10 mouse cellular contexts compared by ENCODE assay signal in the genomic region with DNA sequence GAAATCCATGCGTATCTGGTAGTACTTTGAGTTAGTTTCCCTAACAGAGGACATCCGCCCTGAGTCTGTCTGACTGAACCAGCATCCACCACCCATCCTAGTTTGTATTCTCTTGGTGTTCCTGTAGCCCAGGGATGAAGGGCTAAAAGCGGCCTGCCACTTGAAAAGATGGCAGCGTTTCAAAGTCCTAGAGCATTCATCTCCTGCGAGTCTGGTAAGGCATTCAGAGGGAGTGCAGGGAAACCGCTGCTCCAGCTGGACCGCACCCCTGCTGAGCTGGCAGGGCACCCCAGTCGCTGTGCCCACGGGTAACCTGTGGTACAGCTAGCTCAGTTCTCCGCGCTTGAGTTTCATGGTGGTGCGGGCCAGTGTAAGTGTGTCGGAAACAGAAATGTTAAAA. TPM values are rescaled to one million over a fixed set of nuclear protein-coding genes. Genes with fewer than 3 reads are reported as not detected.
DNase-seq lines count a peak whose midpoint lies in the region; ATAC-seq and TF ChIP-seq lines count a peak whose summit lies in the region.
"Had no signal": no experiment of that assay in that cellular context is flagged by ENCODE, and none has a peak within 500 bp of the region (broad histone marks: within the 10 kb centered on the region; RNA-seq: fewer than 3 reads in every experiment).

No protein-coding gene starts in this region.

- ATAC-seq in forebrain, embryonic 14.5 days: 0 out of 2 replicates have a peak, but pooled peaks have one; percentile 29
- no peak for ATAC-seq in hindbrain, embryonic 12.5 days (ENCODE audit: low FRiP score)
- no peak for ATAC-seq in liver, embryonic 12.5 days
- no peak for ATAC-seq in inflammation-experienced regulatory T-cells, adult 6 months
- no peak for ATAC-seq in megakaryocyte-erythroid progenitor cell, adult 5-6 weeks (replicated peaks; ENCODE audit: low FRiP score, low TSS enrichment, poor library complexity, severe bottlenecking)

- WGBS in kidney, adult 2 months: 72% methylated on average over 13 of the region's 13 CpGs
- 52% methylated on average over 13 of the region's 13 CpGs for WGBS in forebrain, embryonic 14.5 days
- WGBS in hindbrain, embryonic 12.5 days: 56% methylated on average over 13 of the region's 13 CpGs
- 75% methylated on average over 13 of the region's 13 CpGs for WGBS in liver, embryonic 12.5 days (ENCODE audit: insufficient replicate concordance)

- no peak overlapping the region for H3K4me2 ChIP-seq in forebrain, embryonic 14.5 days (ENCODE audit: low read length)
- no peak overlapping the region for H3K4me2 ChIP-seq in hindbrain, embryonic 12.5 days (replicated peaks)
- no peak overlapping the region for H3K4me2 ChIP-seq in liver, embryonic 12.5 days
- H3K4me2 ChIP-seq: embryonic facial prominence, embryonic 12.5 days; liver, embryonic 15.5 days had no signal

- no peaks in the 10 kb centered on the region for H3K27me3 ChIP-seq in kidney, adult 2 months (replicated peaks; ENCODE audit: control insufficient read depth, insufficient read depth, low read length)
- H3K27me3 ChIP-seq in forebrain, embryonic 14.5 days (replicated peaks; ENCODE audit: control insufficient read depth, insufficient read depth, low read length): no peaks in the 10 kb centered on the region
- H3K27me3 ChIP-seq in hindbrain, embryonic 12.5 days: no peaks in the 10 kb centered on the region
- no peaks in the 10 kb centered on the region for H3K27me3 ChIP-seq in liver, embryonic 12.5 days (replicated peaks)
- H3K27me3 ChIP-seq: embryonic facial prominence, embryonic 12.5 days; liver, embryonic 15.5 days had no signal

- H3K27ac ChIP-seq in kidney, adult 2 months (ENCODE audit: insufficient read depth, low read depth, low read length): no peak overlapping the region
- peak overlapping the region; percentile 41; the same call in 1 of the 2 replicates for H3K27ac ChIP-seq in forebrain, embryonic 14.5 days (ENCODE audit: low read depth, low read length)
- 0 out of 2 replicates have a peak overlapping the region, but pooled peaks have one; percentile 18 for H3K27ac ChIP-seq in hindbrain, embryonic 12.5 days
- H3K27ac ChIP-seq in liver, embryonic 12.5 days: 0 out of 2 replicates have a peak overlapping the region, but pooled peaks have one; percentile 1
- H3K27ac ChIP-seq: embryonic facial prominence, embryonic 12.5 days; liver, embryonic 15.5 days had no signal

- no peak for TF ChIP-seq CTCF in kidney, adult 2 months (conservative IDR thresholded peaks at IDR 0.05; ENCODE audit: insufficient read depth, insufficient read length, low read depth, low read length)

- H3K36me3 ChIP-seq in kidney, adult 2 months (ENCODE audit: control insufficient read depth, insufficient read depth, low read length): no peaks in the 10 kb centered on the region
- H3K36me3 ChIP-seq in forebrain, embryonic 14.5 days (ENCODE audit: control insufficient read depth, insufficient read depth, low read length): no peaks in the 10 kb centered on the region
- H3K36me3 ChIP-seq in hindbrain, embryonic 12.5 days: no peaks in the 10 kb centered on the region
- no peaks in the 10 kb centered on the region for H3K36me3 ChIP-seq in liver, embryonic 12.5 days
- H3K36me3 ChIP-seq: embryonic facial prominence, embryonic 12.5 days; liver, embryonic 15.5 days had no signal

- no peak overlapping the region for H3K9ac ChIP-seq in forebrain, embryonic 14.5 days (ENCODE audit: low read length)
- H3K9ac ChIP-seq in hindbrain, embryonic 12.5 days: no peak overlapping the region
- no peak overlapping the region for H3K9ac ChIP-seq in liver, embryonic 12.5 days
- H3K9ac ChIP-seq: embryonic facial prominence, embryonic 12.5 days; liver, embryonic 15.5 days had no signal

- H3K4me3 ChIP-seq in kidney, adult 2 months (ENCODE audit: insufficient read depth, low read depth, low read length): no peak overlapping the region
- no peak overlapping the region for H3K4me3 ChIP-seq in forebrain, embryonic 14.5 days (ENCODE audit: low read depth, low read length)
- H3K4me3 ChIP-seq in hindbrain, embryonic 12.5 days: no peak overlapping the region
- no peak overlapping the region for H3K4me3 ChIP-seq in liver, embryonic 12.5 days
- H3K4me3 ChIP-seq: embryonic facial prominence, embryonic 12.5 days; liver, embryonic 15.5 days had no signal

- peak; percentile 56 for DNase-seq in kidney, adult 2 months
- DNase-seq in kidney, adult 18-20 months: no peak
- peak; percentile 78 for DNase-seq in forebrain, embryonic 14.5 days (ENCODE audit: low spot score)
- no peak for DNase-seq in adrenal gland, adult 2 months

- TF ChIP-seq POLR2A in kidney, adult 2 months (IDR thresholded peaks at IDR 0.05; ENCODE audit: low read depth, low read length): no peak

- peaks cover 10% of the 10 kb centered on the region; the same call in 1 of the 2 replicates for H3K4me1 ChIP-seq in kidney, adult 2 months (ENCODE audit: control insufficient read depth, insufficient read depth, low read length)
- H3K4me1 ChIP-seq in forebrain, embryonic 14.5 days (ENCODE audit: control insufficient read depth, insufficient read depth, low read length): no peaks in the 10 kb centered on the region
- H3K4me1 ChIP-seq in hindbrain, embryonic 12.5 days: peaks cover 11% of the 10 kb centered on the region
- H3K4me1 ChIP-seq in liver, embryonic 12.5 days: peaks cover 64% of the 10 kb centered on the region

- H3K9me3 ChIP-seq in forebrain, embryonic 14.5 days (replicated peaks; ENCODE audit: control insufficient read depth, low read length): no peaks in the 10 kb centered on the region
- no peaks in the 10 kb centered on the region for H3K9me3 ChIP-seq in hindbrain, embryonic 12.5 days (replicated peaks)
- no peaks in the 10 kb centered on the region for H3K9me3 ChIP-seq in liver, embryonic 12.5 days (replicated peaks)
- H3K9me3 ChIP-seq: embryonic facial prominence, embryonic 12.5 days; liver, embryonic 15.5 days had no signal

RNA-seq across cellular contexts. Expression of gene Fnbp1, which starts 22.0 kb away (rescaled TPM):
- polyA plus RNA-seq in kidney, adult 2 months (2012; rRNA removed): 21.1 and 23.9 TPM in 2 replicates
- 7.9 and 12.3 TPM in 2 replicates for polyA plus RNA-seq in forebrain, embryonic 14.5 days (2014; fragmentation: Nextera tagmentation; extraction: Ambion mirVana)
- polyA plus RNA-seq in hindbrain, embryonic 12.5 days (2016; fragmentation: Nextera tagmentation; extraction: Ambion mirVana): 18.7 and 19.9 TPM in 2 replicates
- polyA plus RNA-seq in liver, embryonic 12.5 days (2016; fragmentation: Nextera tagmentation; extraction: Ambion mirVana): 11.1 and 11.4 TPM in 2 replicates
- polyA plus RNA-seq in inflammation-experienced regulatory T-cells, adult 6 months (2017; shearing (Covaris generic)): 100 to 1,000 TPM in 2 of 3 experiments, 10 to 100 TPM in 1; 86.1 to 123 (median 103) TPM
- 30.7 and 46.4 TPM in 2 replicates for total RNA-seq in megakaryocyte-erythroid progenitor cell, adult 5-6 weeks (2014; fragmentation: Nextera tagmentation)
- 16.0 and 36.4 TPM in 2 replicates for total RNA-seq in megakaryocyte-erythroid progenitor cell, adult 5-6 weeks (2017)
- 10 to 100 TPM; 59.7 to 73.4 TPM for total RNA-seq in adrenal gland, adult 2 months (2021)
- polyA plus RNA-seq in adrenal gland, adult 2 months (2012; rRNA removed): 34.3 and 35.6 TPM in 2 replicates

RNA-seq across cellular contexts. Expression of gene Gpr107, which starts 32.3 kb away (rescaled TPM):
- polyA plus RNA-seq in kidney, adult 2 months (2012; rRNA removed): 22.2 and 22.8 TPM in 2 replicates
- 26.8 and 28.3 TPM in 2 replicates for polyA plus RNA-seq in forebrain, embryonic 14.5 days (2014; fragmentation: Nextera tagmentation; extraction: Ambion mirVana)
- polyA plus RNA-seq in hindbrain, embryonic 12.5 days (2016; fragmentation: Nextera tagmentation; extraction: Ambion mirVana): 43.1 and 46.6 TPM in 2 replicates
- polyA plus RNA-seq in liver, embryonic 12.5 days (2016; fragmentation: Nextera tagmentation; extraction: Ambion mirVana): 18.8 and 19.3 TPM in 2 replicates
- 10 to 100 TPM; 49.2 to 57.0 (median 50.5) TPM for polyA plus RNA-seq in inflammation-experienced regulatory T-cells, adult 6 months (2017; shearing (Covaris generic))
- total RNA-seq in megakaryocyte-erythroid progenitor cell, adult 5-6 weeks (2014; fragmentation: Nextera tagmentation): 19.6 and 30.4 TPM in 2 replicates
- total RNA-seq in megakaryocyte-erythroid progenitor cell, adult 5-6 weeks (2017): 15.0 and 18.2 TPM in 2 replicates
- 10 to 100 TPM; 54.9 to 55.8 TPM for total RNA-seq in adrenal gland, adult 2 months (2021)
- polyA plus RNA-seq in adrenal gland, adult 2 months (2012; rRNA removed): 18.2 and 21.7 TPM in 2 replicates

Comparison
In these comparisons a context has a peak if more than half of its experiments do, and no peak if none do; other contexts are left out.
1. DNase-seq: peak in kidney, adult 2 months (single experiment) and forebrain, embryonic 14.5 days (single experiment); none in kidney, adult 18-20 months (single experiment) and adrenal gland, adult 2 months (single experiment).